Mouse (Mus musculus): ENCODE measurements around the gene Dvl1.

Dvl1 gene

GRCm38 (mm10) chr4:155840076-155841002 is 6.9 kb upstream of the Dvl1 start:
- no peak for DNase-seq (ENCODE audit: low spot score)

- peak; percentile 78 for DNase-seq (ENCODE audit: low spot score)
These were observed 6.2 kb upstream of the Dvl1 start for GRCm38 (mm10) chr4:155841003-155841454.

GRCm38 (mm10) chr4:155841651-155842270 is 5.4 kb upstream of the Dvl1 start:
- no peak for DNase-seq (ENCODE audit: low spot score)

- no peak for DNase-seq (ENCODE audit: low spot score)
These were observed 4.0 kb upstream of the Dvl1 start for GRCm38 (mm10) chr4:155843231-155843630.

- DNase-seq (ENCODE audit: low spot score): peak; percentile 16
These were observed 570 bp downstream of the Dvl1 start for GRCm38 (mm10) chr4:155847591-155848352.

- no peak for DNase-seq (ENCODE audit: low spot score)
These were observed 1.4 kb downstream of the Dvl1 start for GRCm38 (mm10) chr4:155848434-155849095.

- DNase-seq (ENCODE audit: low spot score): no peak
These were observed 2.2 kb downstream of the Dvl1 start for GRCm38 (mm10) chr4:155849391-155849790.

- no peak for DNase-seq (ENCODE audit: low spot score)
These were observed 2.7 kb downstream of the Dvl1 start for GRCm38 (mm10) chr4:155849792-155850451.

- no peak for DNase-seq (ENCODE audit: low spot score)
These were observed 4.2 kb downstream of the Dvl1 start for GRCm38 (mm10) chr4:155851368-155851767.

- DNase-seq (ENCODE audit: low spot score): peak; percentile 29
These were observed 4.8 kb downstream of the Dvl1 start for GRCm38 (mm10) chr4:155851951-155852411.

- no peak for DNase-seq (ENCODE audit: low spot score)
These were observed 6.2 kb downstream of the Dvl1 start for GRCm38 (mm10) chr4:155853421-155853820.

- DNase-seq (ENCODE audit: low spot score): no peak
These were observed 7.8 kb downstream of the Dvl1 start for GRCm38 (mm10) chr4:155854991-155855390.

- DNase-seq (ENCODE audit: low spot score): no peak
These were observed 8.9 kb downstream of the Dvl1 start for GRCm38 (mm10) chr4:155856071-155856470.

GRCm38 (mm10) chr4:155856881-155857280 is 9.7 kb downstream of the Dvl1 start:
- no peak for DNase-seq (ENCODE audit: low spot score)

GRCm38 (mm10) chr4:155859318-155859717 is 12.1 kb downstream of the Dvl1 start:
- DNase-seq (ENCODE audit: low spot score): no peak

- no peak for DNase-seq (ENCODE audit: low spot score)
These were observed 14.6 kb downstream of the Dvl1 start for GRCm38 (mm10) chr4:155861787-155862186.

- DNase-seq (ENCODE audit: low spot score): no peak
These were observed 15.8 kb downstream of the Dvl1 start, which contains the start of gene Tas1r3 for GRCm38 (mm10) chr4:155863001-155863400. TSS of gene Tas1r3 (minus strand) at chr4:155863362.

GRCm38 (mm10) chr4:155868614-155869298 is 21.6 kb downstream of the Dvl1 start:
- DNase-seq (ENCODE audit: low spot score): no peak

GRCm38 (mm10) chr4:155869317-155870033 is 22.3 kb downstream of the Dvl1 start, which contains the start of the genes Cptp and Ints11:
TSS of gene Cptp (minus strand) at chr4:155869440.
TSS of gene Ints11 (plus strand) at chr4:155869546.
- peak; percentile 97 for DNase-seq (ENCODE audit: low spot score)

- DNase-seq (ENCODE audit: low spot score): no peak
These were observed 24.2 kb downstream of the Dvl1 start for GRCm38 (mm10) chr4:155871404-155871803.

All from lung, postnatal 25 days (tissue).